Mouse (Mus musculus): ENCODE measurements around the gene Otub2. TPM values are rescaled to one million over a fixed set of nuclear protein-coding genes. Genes with fewer than 3 reads are reported as not detected.

Otub2 gene
- polyA plus RNA-seq (2012; rRNA removed): 19.3 and 20.6 TPM in 2 replicates

DNA sequence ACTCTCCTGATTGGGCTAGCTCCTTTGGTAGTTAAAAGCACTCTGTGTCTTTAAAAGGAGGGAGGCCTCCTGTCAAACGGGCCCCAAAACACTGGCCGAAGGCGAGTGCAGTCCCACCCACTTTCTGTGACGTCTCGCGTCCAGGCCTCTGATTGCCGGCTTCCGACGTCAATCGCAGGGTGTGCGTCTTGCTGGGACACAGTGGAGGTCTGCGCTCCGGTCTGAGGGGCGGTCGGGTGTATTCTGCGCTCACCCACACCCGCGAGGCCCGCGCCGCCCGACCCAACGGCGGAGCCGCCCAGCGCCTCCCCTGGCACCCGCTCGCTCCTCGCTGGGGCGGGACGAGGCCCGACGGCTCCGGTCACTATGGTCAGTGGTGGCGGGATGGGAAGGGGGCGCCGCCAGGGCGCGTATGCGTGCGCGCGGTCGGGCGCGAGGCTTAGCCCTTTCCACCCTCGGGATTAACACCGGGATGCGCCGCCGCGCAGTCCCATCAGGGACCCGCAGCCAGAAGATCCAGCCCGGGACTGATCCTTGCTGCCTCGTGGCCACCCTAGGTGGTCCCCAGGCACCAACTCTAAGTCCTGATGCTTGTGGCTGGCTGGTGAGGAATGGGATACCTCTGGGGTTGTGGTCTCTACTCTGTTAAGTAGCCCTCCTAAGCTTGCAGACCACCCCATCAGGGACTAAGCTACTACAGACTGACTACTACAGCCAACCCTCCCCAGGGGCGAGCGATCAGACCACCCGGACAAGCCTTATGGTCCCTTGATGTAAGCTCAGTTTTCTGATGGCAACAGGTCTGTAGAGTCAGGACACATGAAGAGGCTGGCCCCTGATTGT, at the start of gene Otub2:
TSS of gene Otub2 (plus strand) at position 178 of the 843 bp plus-strand sequence.

DNA sequence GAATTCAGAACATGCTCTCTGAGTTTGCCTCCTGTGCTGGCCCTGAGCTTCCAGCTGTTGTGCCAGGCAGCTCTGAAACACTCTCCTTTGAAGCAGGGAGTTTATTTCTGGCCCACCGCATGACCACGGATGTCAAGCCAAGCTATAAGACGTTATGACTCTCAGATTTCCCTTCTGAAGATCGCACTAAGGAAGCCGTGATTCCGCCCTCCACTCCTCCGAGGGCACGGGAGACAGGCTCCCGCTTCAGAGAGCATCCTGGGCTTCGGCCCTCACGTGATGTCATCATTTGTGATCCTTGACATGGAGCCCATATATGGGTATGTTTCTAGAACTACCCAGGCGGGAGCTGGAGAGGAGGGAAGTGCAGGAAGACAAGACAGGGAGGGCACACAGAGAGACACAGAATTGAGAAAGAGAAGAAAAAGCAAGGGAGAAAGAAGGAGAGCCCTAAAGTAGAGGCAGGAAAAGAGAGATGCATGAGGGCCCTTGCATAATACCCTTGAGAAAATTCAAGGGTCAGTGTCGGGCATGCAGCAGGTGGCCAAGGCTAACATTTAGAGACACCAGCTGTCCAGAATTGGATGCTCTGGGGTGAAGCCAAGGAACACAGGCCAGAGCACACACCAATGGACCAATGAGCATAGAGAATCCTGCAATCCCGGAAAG, 32.6 kb upstream of the Otub2 start, which contains the start of gene Asb2:
TSS of gene Asb2 (minus strand) at position 256 of the 669 bp plus-strand sequence.

DNA sequence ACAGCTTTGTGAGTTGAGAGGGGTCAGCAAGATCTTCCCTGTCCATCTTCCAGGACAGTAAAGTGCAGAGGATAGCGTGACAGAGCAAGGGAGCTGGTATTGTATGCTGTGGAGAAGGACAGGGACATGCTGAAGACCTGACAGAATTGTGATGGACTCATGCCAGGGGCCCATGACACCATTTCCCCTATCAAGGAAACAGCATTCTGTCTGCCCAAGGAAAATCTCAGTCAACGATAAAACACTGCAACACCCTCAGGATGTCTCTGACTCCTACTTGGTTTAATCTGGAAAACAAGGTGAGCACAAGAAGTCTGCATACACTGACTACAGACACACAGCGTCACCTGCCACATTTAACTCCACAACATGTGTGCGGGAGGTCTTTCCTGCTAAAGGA, 19.2 kb downstream of the Otub2 start, which contains the start of gene 9330161L09Rik:
TSS of gene 9330161L09Rik (minus strand) at position 101 of the 400 bp plus-strand sequence.

DNA sequence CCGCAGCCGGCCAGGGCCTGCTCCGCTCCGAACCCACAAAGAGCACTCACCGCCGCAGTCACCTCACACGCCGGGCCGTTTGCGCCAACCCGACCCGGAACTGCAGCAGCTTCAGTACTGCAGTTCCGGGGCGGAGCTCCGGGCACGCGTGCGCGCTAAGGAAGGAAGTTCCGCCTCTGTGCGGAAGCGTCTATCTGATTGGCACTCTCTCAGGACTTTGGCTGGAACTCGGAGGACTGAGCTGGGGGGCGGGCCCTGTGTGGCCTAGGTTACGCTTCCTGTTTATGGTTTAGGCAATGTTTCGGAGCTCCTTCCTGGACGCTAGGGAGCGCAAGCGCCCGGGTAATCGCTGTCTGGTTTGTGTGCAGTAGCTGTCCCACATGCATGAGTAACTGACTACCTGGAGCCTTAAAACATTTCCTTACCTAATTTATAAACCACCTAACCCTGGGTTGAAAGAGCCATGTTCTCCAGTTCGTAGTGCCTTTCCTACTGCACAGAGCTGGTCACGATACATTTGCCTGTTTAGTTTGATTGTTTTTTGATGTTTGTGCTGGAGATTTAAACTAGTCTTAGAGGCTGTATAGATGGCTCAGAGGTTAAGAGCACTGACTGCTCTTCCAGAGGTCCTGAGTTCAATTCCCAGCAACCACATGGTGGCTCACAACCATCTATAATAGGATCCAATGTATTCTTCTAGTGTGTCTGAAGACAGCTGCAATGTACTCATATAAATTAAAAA, 37.4 kb downstream of the Otub2 start, which contains the start of gene Ddx24:
TSS of gene Ddx24 (minus strand) at position 102 of the 742 bp plus-strand sequence.

DNA sequence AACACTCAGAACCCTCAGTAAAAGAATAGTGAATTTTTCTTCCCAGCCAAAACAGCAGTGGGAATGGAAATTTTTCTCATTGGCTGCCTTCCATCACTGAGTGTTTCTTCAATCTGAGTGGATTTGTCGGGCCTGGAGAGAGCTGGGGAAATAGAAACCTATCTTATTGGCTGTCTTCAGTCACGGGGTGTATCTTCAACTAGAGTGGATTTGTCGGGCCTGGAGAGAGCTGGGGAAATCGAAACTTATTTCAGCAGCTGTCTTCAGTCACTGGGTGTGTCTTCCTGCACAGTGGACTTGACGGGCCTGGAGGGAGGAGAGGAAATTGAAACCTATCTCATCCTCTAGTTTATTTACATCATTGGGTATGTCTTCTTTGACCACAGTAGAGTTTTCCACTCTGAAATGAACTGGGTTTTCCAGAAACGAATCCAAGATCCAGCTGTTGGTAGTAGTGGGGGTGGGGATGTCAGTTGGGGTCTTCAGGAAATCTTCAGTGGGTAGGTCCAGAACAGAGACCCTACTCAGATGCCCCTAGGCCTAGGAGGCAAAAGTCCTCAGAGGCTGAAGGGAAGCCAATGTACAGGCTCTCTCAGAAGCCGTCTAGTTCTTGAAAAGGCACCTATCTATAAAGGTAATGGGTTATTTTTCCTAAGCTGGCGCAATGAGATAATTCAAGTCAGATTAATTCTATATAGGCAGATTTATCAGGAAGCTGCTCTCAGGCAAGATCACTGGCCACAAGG, 45.7 kb downstream of the Otub2 start, which contains the start of gene Ifi27:
TSS of gene Ifi27 (plus strand) at position 226 of the 746 bp plus-strand sequence.

DNA sequence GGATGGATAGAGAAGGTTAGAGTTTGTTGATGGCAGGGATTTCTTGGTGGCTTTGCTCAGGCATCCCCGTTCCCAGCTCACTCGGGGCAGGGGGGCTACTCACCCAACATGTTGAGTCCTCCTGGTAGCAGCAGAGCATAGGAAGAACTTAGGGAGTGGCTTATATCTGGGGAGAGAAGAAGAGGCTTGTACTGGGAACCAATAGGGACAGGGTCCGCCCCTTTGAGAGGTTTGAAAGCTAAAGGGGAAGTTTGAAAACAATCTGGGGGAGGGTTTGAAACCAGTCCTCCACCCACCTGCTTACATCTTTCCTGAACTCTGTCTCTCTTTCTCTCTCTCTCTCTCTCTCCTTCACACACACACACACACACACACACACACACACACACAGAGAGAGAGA, 55.0 kb downstream of the Otub2 start, which contains the start of gene Ifi27l2a:
TSS of gene Ifi27l2a (minus strand) at position 157 of the 400 bp plus-strand sequence.

Other genes starting within 250 kb of the Otub2 start
- gene Prima1, start 146.5 kb upstream of the Otub2 start, polyA plus RNA-seq (2012; rRNA removed): 1.5 and 1.7 TPM in 2 replicates
- gene Fam181a, start 77.7 kb upstream of the Otub2 start, polyA plus RNA-seq (2012; rRNA removed): 7.7 TPM in 2 replicates
- gene Asb2, start 32.7 kb upstream of the Otub2 start, polyA plus RNA-seq (2012; rRNA removed): 1.6 and 3.5 TPM in 2 replicates
- gene 9330161L09Rik, start 19.1 kb downstream of the Otub2 start, polyA plus RNA-seq (2012; rRNA removed): 1.6 and 2.0 TPM in 2 replicates
- gene Ddx24, start 37.1 kb downstream of the Otub2 start, polyA plus RNA-seq (2012; rRNA removed): 81.1 and 85.7 TPM in 2 replicates
- 30.0 and 45.7 TPM in 2 replicates for gene Ifi27, start 45.5 kb downstream of the Otub2 start, polyA plus RNA-seq (2012; rRNA removed)
- gene Ifi27l2a, start 55.0 kb downstream of the Otub2 start, polyA plus RNA-seq (2012; rRNA removed): 7.3 and 12.3 TPM in 2 replicates
- not detected in 2 replicates for gene Ifi27l2b, start 68.5 kb downstream of the Otub2 start, polyA plus RNA-seq (2012; rRNA removed)
- 5.7 and 6.6 TPM in 2 replicates for gene Ppp4r4, start 143.6 kb downstream of the Otub2 start, polyA plus RNA-seq (2012; rRNA removed)
- 0.03 TPM in 1 of 2 replicates, not detected in the other for gene Serpina10, start 242.8 kb downstream of the Otub2 start, polyA plus RNA-seq (2012; rRNA removed)

Data from central nervous system, embryonic 18 days (tissue).